Mouse (Mus musculus): ENCODE results near the gene Prps1l1. TPM values are rescaled to one million over a fixed set of nuclear protein-coding genes. Genes with fewer than 3 reads are reported as not detected.

Prps1l1 gene
- polyA plus RNA-seq, 1 experiment from 2014 or later: not detected

DNA sequence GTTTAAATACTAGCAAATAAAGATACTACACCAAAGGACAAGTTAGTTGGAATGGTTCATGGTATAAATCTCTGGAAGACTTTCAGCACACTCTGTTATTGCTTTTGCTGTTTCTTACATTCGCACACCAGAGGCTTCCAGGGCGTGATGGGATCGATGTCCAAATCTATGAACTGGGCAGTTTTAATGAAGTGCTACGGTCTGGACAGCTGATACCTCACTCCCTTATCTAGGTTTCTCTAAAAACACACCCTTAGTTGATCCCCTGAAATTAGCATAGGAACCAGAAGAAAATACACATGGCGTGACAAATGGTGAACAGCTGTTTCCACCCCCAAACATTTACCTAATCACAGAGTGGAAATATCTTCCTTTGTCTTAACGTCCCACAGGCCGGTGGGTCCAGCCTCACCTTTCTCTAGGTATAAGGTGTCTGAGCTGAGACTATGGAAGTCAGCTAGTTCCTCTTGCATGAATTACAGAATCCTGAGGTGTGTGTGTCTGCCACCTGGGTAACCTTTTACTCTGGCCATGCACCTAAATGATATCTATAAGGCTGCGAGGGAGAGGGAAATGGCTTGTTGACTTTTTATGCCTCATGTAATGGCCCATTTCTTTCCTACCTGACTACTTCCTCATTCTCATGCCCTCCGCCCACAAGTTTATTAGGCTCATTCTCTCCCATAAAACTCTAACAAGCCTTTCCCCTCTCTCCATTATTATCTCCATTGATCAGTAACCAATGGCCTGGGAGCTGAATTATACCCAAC lies 32.1 kb downstream of the Prps1l1 start:
- Histone ChIP-seq H3K9me3 (replicated peaks; ENCODE audit: control insufficient read depth, low read length) (no peaks in the 10 kb centered on the region), H3K36me3 (ENCODE audit: control insufficient read depth, insufficient read depth, low read length) (no peaks in the 10 kb centered on the region), H3K4me2 (ENCODE audit: low read depth, low read length) (no peak overlapping the region), H3K27me3 (ENCODE audit: control insufficient read depth, insufficient read depth, low read length) (no peaks in the 10 kb centered on the region), H3K27ac (ENCODE audit: low read length) (no peak overlapping the region), H3K9ac (ENCODE audit: low read length) (no peak overlapping the region), H3K4me1 (ENCODE audit: control insufficient read depth, insufficient read depth, low read length) (peaks cover 2% of the 10 kb centered on the region; the same call in 1 of the 2 replicates), H3K4me3 (replicated peaks; ENCODE audit: low read length) (no peak overlapping the region)
- ATAC-seq (ENCODE audit: insufficient read depth, low FRiP score): no peak
- 72% methylated on average over 9 of the region's 9 CpGs for WGBS

DNA sequence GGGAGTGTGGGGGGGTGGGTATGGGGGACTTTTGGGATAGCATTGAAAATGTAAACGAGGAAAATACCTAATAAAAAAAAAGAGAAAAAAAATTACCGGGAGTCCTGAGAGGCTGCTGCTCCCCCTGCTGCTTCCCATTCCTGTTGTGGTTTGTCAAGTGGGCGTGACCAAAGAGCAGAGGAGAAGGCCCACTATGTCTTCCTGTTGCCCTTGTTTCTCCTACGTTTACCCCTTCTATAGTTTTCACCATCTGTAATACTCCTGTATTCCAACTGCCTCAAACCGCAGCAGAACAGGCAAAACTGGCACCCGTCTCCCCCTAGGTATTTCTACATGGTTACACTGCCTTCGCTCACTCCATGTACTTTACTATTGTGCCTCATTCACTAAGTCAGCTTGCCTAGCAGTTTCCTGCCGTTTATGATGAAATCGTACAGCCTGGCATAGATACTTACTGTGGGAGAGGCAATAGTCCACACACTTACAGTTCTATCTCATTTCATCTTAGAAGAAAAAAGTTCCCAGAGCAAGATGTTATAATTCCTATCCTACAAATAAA lies 34.2 kb downstream of the Prps1l1 start:
- no peaks in the 10 kb centered on the region for H3K27me3 ChIP-seq (ENCODE audit: control insufficient read depth, insufficient read depth, low read length)
- no peak overlapping the region for H3K4me2 ChIP-seq (ENCODE audit: low read depth, low read length)
- 75% methylated on average over 9 of the region's 9 CpGs for WGBS
- H3K4me1 ChIP-seq (ENCODE audit: control insufficient read depth, insufficient read depth, low read length): no peaks in the 10 kb centered on the region
- no peak overlapping the region for H3K27ac ChIP-seq (ENCODE audit: low read length)
- H3K9ac ChIP-seq (ENCODE audit: low read length): no peak overlapping the region
- H3K9me3 ChIP-seq (replicated peaks; ENCODE audit: control insufficient read depth, low read length): no peaks in the 10 kb centered on the region
- no peak overlapping the region for H3K4me3 ChIP-seq (replicated peaks; ENCODE audit: low read length)
- ATAC-seq (ENCODE audit: insufficient read depth, low FRiP score): no peak
- H3K36me3 ChIP-seq (ENCODE audit: control insufficient read depth, insufficient read depth, low read length): no peaks in the 10 kb centered on the region

- Histone ChIP-seq H3K9ac (ENCODE audit: low read length) (no peak overlapping the region), H3K36me3 (ENCODE audit: control insufficient read depth, insufficient read depth, low read length) (no peaks in the 10 kb centered on the region), H3K27ac (ENCODE audit: low read length) (no peak overlapping the region), H3K4me3 (replicated peaks; ENCODE audit: low read length) (no peak overlapping the region), H3K27me3 (ENCODE audit: control insufficient read depth, insufficient read depth, low read length) (no peaks in the 10 kb centered on the region), H3K4me2 (ENCODE audit: low read depth, low read length) (no peak overlapping the region), H3K4me1 (ENCODE audit: control insufficient read depth, insufficient read depth, low read length) (no peaks in the 10 kb centered on the region), H3K9me3 (replicated peaks; ENCODE audit: control insufficient read depth, low read length) (no peaks in the 10 kb centered on the region)
- WGBS: 72% methylated on average over 9 of the region's 9 CpGs
- no peak for ATAC-seq (ENCODE audit: insufficient read depth, low FRiP score)
Measured at GRCm38 (mm10) chr12:35021285-35021684, 36.7 kb downstream of the Prps1l1 start.

GRCm38 (mm10) chr12:35022066-35022465 lies 37.5 kb downstream of the Prps1l1 start:
- H3K27me3 ChIP-seq (ENCODE audit: control insufficient read depth, insufficient read depth, low read length): no peaks in the 10 kb centered on the region
- H3K9me3 ChIP-seq (replicated peaks; ENCODE audit: control insufficient read depth, low read length): no peaks in the 10 kb centered on the region
- H3K27ac ChIP-seq (ENCODE audit: low read length): no peak overlapping the region
- WGBS: 54% methylated on average over 10 of the region's 10 CpGs
- no peak overlapping the region for H3K9ac ChIP-seq (ENCODE audit: low read length)
- H3K4me1 ChIP-seq (ENCODE audit: control insufficient read depth, insufficient read depth, low read length): no peaks in the 10 kb centered on the region
- ATAC-seq (ENCODE audit: insufficient read depth, low FRiP score): no peak
- no peaks in the 10 kb centered on the region for H3K36me3 ChIP-seq (ENCODE audit: control insufficient read depth, insufficient read depth, low read length)
- no peak overlapping the region for H3K4me3 ChIP-seq (replicated peaks; ENCODE audit: low read length)
- H3K4me2 ChIP-seq (ENCODE audit: low read depth, low read length): no peak overlapping the region

DNA sequence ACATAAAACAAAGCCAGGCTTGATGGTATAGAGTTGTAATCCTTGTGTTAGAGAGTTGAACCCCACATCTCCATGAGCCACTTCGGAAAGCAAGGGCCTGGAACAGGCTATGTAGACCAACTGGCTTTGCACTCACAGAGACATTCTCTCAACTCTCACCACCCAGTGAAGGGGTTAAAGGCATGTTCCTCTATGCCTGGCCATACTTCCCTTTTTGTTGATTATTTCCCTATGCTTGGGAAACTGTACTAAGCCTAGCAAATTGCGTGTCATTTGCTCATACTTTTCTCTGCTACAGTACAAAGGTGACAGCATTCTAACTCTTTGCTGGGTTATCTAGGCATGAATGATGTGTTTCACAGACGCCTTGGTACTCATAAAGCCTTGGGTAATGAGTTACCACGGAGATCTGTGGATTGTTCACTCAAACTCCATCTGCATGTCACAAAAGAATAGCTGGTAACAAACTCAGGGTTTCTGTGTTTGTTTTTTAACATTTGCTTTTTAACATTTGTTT lies 41.4 kb downstream of the Prps1l1 start:
- Histone ChIP-seq H3K27ac (ENCODE audit: low read length) (no peak overlapping the region), H3K4me2 (ENCODE audit: low read depth, low read length) (no peak overlapping the region), H3K27me3 (ENCODE audit: control insufficient read depth, insufficient read depth, low read length) (no peaks in the 10 kb centered on the region), H3K4me3 (replicated peaks; ENCODE audit: low read length) (no peak overlapping the region), H3K9ac (ENCODE audit: low read length) (no peak overlapping the region), H3K9me3 (replicated peaks; ENCODE audit: control insufficient read depth, low read length) (no peaks in the 10 kb centered on the region), H3K36me3 (ENCODE audit: control insufficient read depth, insufficient read depth, low read length) (no peaks in the 10 kb centered on the region), H3K4me1 (ENCODE audit: control insufficient read depth, insufficient read depth, low read length) (no peaks in the 10 kb centered on the region)
- 61% methylated on average over 4 of the region's 4 CpGs for WGBS
- ATAC-seq (ENCODE audit: insufficient read depth, low FRiP score): no peak

- ATAC-seq (ENCODE audit: insufficient read depth, low FRiP score): no peak
- Histone ChIP-seq H3K9me3 (replicated peaks; ENCODE audit: control insufficient read depth, low read length) (no peaks in the 10 kb centered on the region), H3K4me3 (replicated peaks; ENCODE audit: low read length) (no peak overlapping the region), H3K27me3 (ENCODE audit: control insufficient read depth, insufficient read depth, low read length) (no peaks in the 10 kb centered on the region), H3K9ac (ENCODE audit: low read length) (no peak overlapping the region), H3K27ac (ENCODE audit: low read length) (no peak overlapping the region), H3K4me2 (ENCODE audit: low read depth, low read length) (no peak overlapping the region), H3K36me3 (ENCODE audit: control insufficient read depth, insufficient read depth, low read length) (no peaks in the 10 kb centered on the region), H3K4me1 (ENCODE audit: control insufficient read depth, insufficient read depth, low read length) (no peaks in the 10 kb centered on the region)
- 72% methylated on average over 1 of the region's 1 CpGs for WGBS
Measured at GRCm38 (mm10) chr12:35027533-35027932, 43.0 kb downstream of the Prps1l1 start.

Other genes with a start within 250 kb of the Prps1l1 start
- 4.4 and 4.6 TPM in 2 replicates for gene Hdac9, start 67.7 kb upstream of the Prps1l1 start, polyA plus RNA-seq (2015; fragmentation: Nextera tagmentation; extraction: Ambion mirVana)
- gene Snx13, start 62.4 kb downstream of the Prps1l1 start, polyA plus RNA-seq (2015; fragmentation: Nextera tagmentation; extraction: Ambion mirVana): 28.5 and 29.7 TPM in 2 replicates